Mouse (Mus musculus) lung, embryonic 14.5 days (tissue): Measurements from ENCODE around the gene Lamp5. TPM values are rescaled to one million over a fixed set of nuclear protein-coding genes. Genes with fewer than 3 reads are reported as not detected.

Source experiments
- ATAC-seq: fragments of 200-750 bp; cut with Nextera tagmentation; 2 replicates; pipeline ENCODE4 v1.8.0; 2017; ENCODE audit warnings: mild to moderate bottlenecking, moderate TSS enrichment, moderate library complexity; ENCODE audit not compliant: insufficient read depth
- DNase-seq: peaks from one replicate; pipeline ENCODE4 v3.0.0-alpha.2; 2015
- H3K27ac ChIP-seq: fragments of 300-500 bp; sonication (generic); 2 replicates; pipeline ENCODE4 v1.5.1; 2014; ENCODE audit warnings: low read depth, mild to moderate bottlenecking, moderate library complexity
- H3K27me3 ChIP-seq: fragments of 300-500 bp; sonication (generic); 2 replicates; pipeline ENCODE4 v1.6.1; 2014; ENCODE audit warnings: low read length, control low read depth; ENCODE audit not compliant: insufficient read depth
- H3K36me3 ChIP-seq: fragments of 300-500 bp; sonication (generic); 2 replicates; pipeline ENCODE4 v1.6.1; 2014; ENCODE audit warnings: control low read depth; ENCODE audit not compliant: insufficient read depth
- H3K4me1 ChIP-seq: fragments of 300-500 bp; sonication (generic); 2 replicates; pipeline ENCODE4 v1.6.1; 2014; ENCODE audit warnings: antibody characterized with exemption, control low read depth; ENCODE audit not compliant: insufficient read depth
- H3K4me2 ChIP-seq: fragments of 300-500 bp; sonication (generic); 2 replicates; pipeline ENCODE4 v1.6.1; 2014; ENCODE audit warnings: mild to moderate bottlenecking
- H3K4me3 ChIP-seq: fragments of 300-500 bp; sonication (generic); 2 replicates; pipeline ENCODE4 v1.5.1; 2014; ENCODE audit warnings: low read depth, low read length
- H3K9ac ChIP-seq: fragments of 300-500 bp; sonication (generic); 2 replicates; pipeline ENCODE4 v1.6.1; 2014
- H3K9me3 ChIP-seq: fragments of 300-500 bp; sonication (generic); 2 replicates; pipeline ENCODE4 v1.6.1; 2016; ENCODE audit warnings: low read depth, low read length, control low read depth
- CTCF ChIP-seq: IDR thresholded peaks from 2 replicates; pipeline ENCODE4 v1.5.1; 2016; ENCODE audit warnings: antibody characterized with exemption, low read depth
- WGBS: fragments of 180-500 bp; shearing (Covaris S2); extraction: QIAGEN DNeasy Blood & Tissue Kit; methylation state at CpG from one replicate; pipeline ENCODE4 v1.1.7; 2014; 5-methylcytosine and 5-hydroxymethylcytosine counted together
- polyA plus RNA-seq: library from polyadenylated mRNA; unstranded; fragments of >200 nt; fragmentation: Nextera tagmentation; extraction: Ambion mirVana; gene quantifications from 2 replicates; pipeline ENCODE4 v1.2.1, GENCODE M21; 2014

The Lamp5 gene
- polyA plus RNA-seq, 1 experiment from 2014 or later = 0.28 TPM

- ATAC-seq (no peak; the same call in 1 of the 2 replicates), DNase-seq (no peak)
Observed at GRCm38 (mm10) chr2:136058398-136058797, 6.4 kb downstream of the Lamp5 start.

GRCm38 (mm10) chr2:136059029-136059669, 7.1 kb downstream of the Lamp5 start:
- 2% methylated on average over 37 of the region's 37 CpGs for WGBS
- ATAC-seq (0 out of 2 replicates have a peak, but pooled peaks have one; percentile 21), DNase-seq (no peak)
- Histone ChIP-seq H3K27ac (no peak overlapping the region), H3K4me2 (peak overlapping the region; percentile 29; the same call in 1 of the 2 replicates), H3K9ac (no peak overlapping the region), H3K27me3 (peaks cover 38% of the 10 kb centered on the region), H3K4me1 (no peaks in the 10 kb centered on the region), H3K36me3 (no peaks in the 10 kb centered on the region), H3K9me3 (no peaks in the 10 kb centered on the region), H3K4me3 (peak overlapping the region; percentile 9; the same call in 1 of the 2 replicates)
- no peak for TF ChIP-seq CTCF

More at GRCm38 (mm10) chr2:136058398-136058797, 6.4 kb downstream of the Lamp5 start:
- TF ChIP-seq CTCF = no peak
- Histone ChIP-seq H3K4me2 (peak overlapping the region; percentile 4; the same call in 1 of the 2 replicates), H3K9ac (no peak overlapping the region), H3K27ac (no peak overlapping the region), H3K4me1 (no peaks in the 10 kb centered on the region), H3K27me3 (peaks cover 42% of the 10 kb centered on the region), H3K4me3 (no peak overlapping the region), H3K36me3 (no peaks in the 10 kb centered on the region), H3K9me3 (no peaks in the 10 kb centered on the region)
- 6% methylated on average over 7 of the region's 7 CpGs for WGBS

- H3K27ac ChIP-seq = no peak overlapping the region
- H3K9ac ChIP-seq = no peak overlapping the region
- TF ChIP-seq CTCF = no peak
- no peak overlapping the region for H3K4me2 ChIP-seq
- no peaks in the 10 kb centered on the region for H3K36me3 ChIP-seq
- no peaks in the 10 kb centered on the region for H3K9me3 ChIP-seq
- H3K4me3 ChIP-seq = no peak overlapping the region
- H3K4me1 ChIP-seq = no peaks in the 10 kb centered on the region
- DNase-seq (no peak), ATAC-seq (no peak)
- peaks cover 16% of the 10 kb centered on the region for H3K27me3 ChIP-seq
- 90% methylated on average over 1 of the region's 1 CpGs for WGBS
Observed at GRCm38 (mm10) chr2:136064356-136064755, 12.3 kb downstream of the Lamp5 start.

- no peak overlapping the region for H3K4me2 ChIP-seq
- H3K4me1 ChIP-seq = no peaks in the 10 kb centered on the region
- no peak overlapping the region for H3K9ac ChIP-seq
- H3K27ac ChIP-seq = no peak overlapping the region
- no peaks in the 10 kb centered on the region for H3K9me3 ChIP-seq
- TF ChIP-seq CTCF = no peak
- ATAC-seq (no peak), DNase-seq (no peak)
- no peaks in the 10 kb centered on the region for H3K36me3 ChIP-seq
- no peak overlapping the region for H3K4me3 ChIP-seq
- 48% methylated on average over 2 of the region's 2 CpGs for WGBS
- no peaks in the 10 kb centered on the region for H3K27me3 ChIP-seq
Observed at GRCm38 (mm10) chr2:136095978-136096377, 43.9 kb downstream of the Lamp5 start.

- Histone ChIP-seq H3K4me1 (no peaks in the 10 kb centered on the region), H3K36me3 (no peaks in the 10 kb centered on the region), H3K27me3 (no peaks in the 10 kb centered on the region), H3K9ac (no peak overlapping the region), H3K4me3 (no peak overlapping the region), H3K27ac (no peak overlapping the region), H3K4me2 (no peak overlapping the region), H3K9me3 (no peaks in the 10 kb centered on the region)
- WGBS = 83% methylated on average over 3 of the region's 3 CpGs
- no peak for TF ChIP-seq CTCF
- ATAC-seq (no peak), DNase-seq (no peak)
Observed at GRCm38 (mm10) chr2:136097143-136097542, 45.1 kb downstream of the Lamp5 start.

- H3K9me3 ChIP-seq = no peaks in the 10 kb centered on the region
- H3K27ac ChIP-seq = no peak overlapping the region
- no peak overlapping the region for H3K9ac ChIP-seq
- DNase-seq (no peak), ATAC-seq (no peak)
- no peak for TF ChIP-seq CTCF
- no peaks in the 10 kb centered on the region for H3K27me3 ChIP-seq
- H3K4me2 ChIP-seq = no peak overlapping the region
- 0 out of 2 replicates have a peak, but pooled peaks cover 4% of the 10 kb centered on the region for H3K4me1 ChIP-seq
- H3K4me3 ChIP-seq = no peak overlapping the region
- H3K36me3 ChIP-seq = no peaks in the 10 kb centered on the region
Observed at GRCm38 (mm10) chr2:136107597-136107996, 55.6 kb downstream of the Lamp5 start.

- WGBS = 36% methylated on average over 6 of the region's 6 CpGs
- DNase-seq = peak; percentile 19
Observed at GRCm38 (mm10) chr2:136108124-136109037, 56.3 kb downstream of the Lamp5 start.

More at GRCm38 (mm10) chr2:136108124-136109037, 56.3 kb downstream of the Lamp5 start:
- Histone ChIP-seq H3K27me3 (no peaks in the 10 kb centered on the region), H3K9me3 (no peaks in the 10 kb centered on the region), H3K4me3 (no peak overlapping the region), H3K4me1 (0 out of 2 replicates have a peak, but pooled peaks cover 4% of the 10 kb centered on the region), H3K9ac (no peak overlapping the region), H3K36me3 (no peaks in the 10 kb centered on the region), H3K27ac (no peak overlapping the region), H3K4me2 (no peak overlapping the region)
- peak; percentile 49; the same call in 1 of the 2 replicates for ATAC-seq
- TF ChIP-seq CTCF = no peak
